Mouse (Mus musculus): Measurements from ENCODE around the gene Dazap2. TPM values are rescaled to one million over a fixed set of nuclear protein-coding genes. Genes with fewer than 3 reads are reported as not detected.

Gene Dazap2
- 100 to 1,000 TPM; 108 to 109 TPM for total RNA-seq (2021)
- long read RNA-seq, experiment 1, transcript Dazap2-201 (4 exons, 2,135 nt), result major isoform, 180 of 197 reads
- long read RNA-seq, experiment 1, partial matches to known transcripts, result 6 of 197 reads
- long read RNA-seq, experiment 1, other reads (novel, unspliced or antisense), result 9 of 197 reads
- long read RNA-seq, experiment 2, transcript Dazap2-201 (4 exons, 2,135 nt), result major isoform, 140 of 157 reads
- long read RNA-seq, experiment 2, partial matches to known transcripts, result 6 of 157 reads
- long read RNA-seq, experiment 2, other reads (novel, unspliced or antisense), result 11 of 157 reads

DNA sequence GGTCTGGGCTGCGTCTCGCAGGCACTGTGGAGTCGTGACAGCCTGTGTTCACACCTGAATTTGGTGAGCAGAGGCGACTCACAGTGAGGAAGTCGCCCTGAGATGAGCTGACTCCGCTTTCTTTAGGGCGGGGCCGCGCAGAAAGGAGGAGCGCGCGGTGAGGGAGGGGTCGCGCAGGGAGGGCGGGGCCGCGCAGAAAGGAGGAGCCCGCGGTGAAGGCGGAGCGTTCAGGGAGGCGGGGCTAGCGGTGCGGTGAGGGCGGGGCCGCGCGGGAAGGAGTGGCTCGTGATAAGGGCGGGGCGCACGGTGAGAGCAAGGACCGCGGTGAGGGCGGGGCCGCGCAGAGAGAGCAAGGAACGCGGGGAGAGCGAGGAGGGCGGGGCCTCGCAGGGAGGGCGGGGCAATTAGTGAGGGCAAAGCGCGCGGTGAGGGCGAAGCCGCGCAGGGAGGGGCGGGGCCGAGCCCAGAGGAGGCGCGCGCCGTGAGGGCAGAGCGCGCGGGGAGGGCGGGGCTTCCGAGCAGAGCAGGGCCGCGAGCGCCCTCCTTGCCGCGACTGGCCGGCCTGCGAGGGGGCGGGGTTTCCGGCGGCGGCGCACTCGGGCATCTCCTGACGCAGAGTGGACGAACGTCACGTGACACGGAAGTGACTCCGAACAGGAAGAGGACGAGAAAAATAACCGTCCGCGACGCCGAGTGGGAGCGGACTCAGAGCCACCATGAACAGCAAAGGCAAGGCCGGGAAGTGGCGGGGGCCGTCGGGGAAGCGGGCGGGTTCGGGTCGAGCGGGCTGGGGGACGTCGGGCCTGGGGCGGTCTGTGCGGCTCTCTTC lies at the start of gene Dazap2:
Dazap2 (plus strand) TSS at position 354 of the 829 bp plus-strand sequence.
- peak; percentile 7; the same call in 1 of the 2 replicates for TF ChIP-seq CTCF (IDR thresholded peaks at IDR 0.05)
- peak; percentile 97 to 98 for DNase-seq (ENCODE audit: extremely low spot score in 1 of 2, low spot score in 2 of 2)
- Histone ChIP-seq H3K27ac (peak within 1 kb of the TSS; percentile 99), H3K4me3 (peak within 1 kb of the TSS; percentile 72)
- intact Hi-C loops (cut with DNase I), result loop anchor here (5.0 to 10.0 kb wide), 4 partner anchors 63 to 313 kb away; partner anchors contain the start of genes Csrnp2, Mettl7a1 and Tfcp2

DNA sequence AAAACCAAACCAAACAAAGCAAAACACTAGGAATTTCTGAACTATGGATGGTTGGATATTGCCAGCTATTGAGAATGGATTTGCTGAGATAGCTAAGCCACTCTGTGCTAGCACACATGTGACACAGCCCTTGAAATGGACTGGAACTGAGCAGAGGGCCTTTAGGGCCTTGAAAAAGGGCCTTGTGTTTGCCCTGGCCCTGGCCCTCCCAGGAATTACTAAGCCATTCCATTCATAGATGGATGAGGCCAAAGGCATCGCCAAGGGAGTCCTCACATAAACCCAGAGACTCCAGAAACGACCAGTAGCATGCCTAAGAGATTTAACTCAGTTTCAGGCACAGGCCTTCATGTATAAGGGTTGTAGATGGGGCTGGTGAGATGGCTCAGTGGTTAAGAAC lies 48.6 kb upstream of the Dazap2 start:
- DNase-seq (ENCODE audit: extremely low spot score in 1 of 2, low spot score in 2 of 2), result no peak
- H3K4me3 ChIP-seq, result no peak overlapping the region
- TF ChIP-seq CTCF (IDR thresholded peaks at IDR 0.05), result no peak
- intact Hi-C loops (cut with DNase I), result no loop called here
- no peak overlapping the region for H3K27ac ChIP-seq

DNA sequence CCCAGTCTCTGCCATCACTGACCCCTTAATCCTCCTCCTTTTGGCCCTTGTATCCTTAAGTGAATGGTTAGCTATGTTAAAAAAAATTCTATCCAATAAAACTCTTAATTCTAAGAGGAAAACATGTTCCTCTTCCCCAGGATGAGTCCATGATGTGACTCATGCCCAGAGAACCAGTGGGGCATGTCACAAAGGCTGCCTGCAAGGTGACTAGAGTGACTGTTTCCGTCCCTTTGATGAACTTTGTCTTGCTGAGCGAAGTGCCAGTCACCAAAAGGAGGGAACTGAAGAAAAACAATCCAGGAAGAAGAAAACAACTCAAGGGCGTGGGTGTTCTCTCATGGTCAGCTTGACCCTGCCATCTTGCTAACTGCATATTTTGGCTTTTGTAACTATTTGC lies 45.9 kb upstream of the Dazap2 start:
- Histone ChIP-seq H3K4me3 (no peak overlapping the region), H3K27ac (no peak overlapping the region)
- intact Hi-C loops (cut with DNase I), result no loop called here
- TF ChIP-seq CTCF (IDR thresholded peaks at IDR 0.05), result no peak
- DNase-seq (ENCODE audit: extremely low spot score in 1 of 2, low spot score in 2 of 2), result no peak

DNA sequence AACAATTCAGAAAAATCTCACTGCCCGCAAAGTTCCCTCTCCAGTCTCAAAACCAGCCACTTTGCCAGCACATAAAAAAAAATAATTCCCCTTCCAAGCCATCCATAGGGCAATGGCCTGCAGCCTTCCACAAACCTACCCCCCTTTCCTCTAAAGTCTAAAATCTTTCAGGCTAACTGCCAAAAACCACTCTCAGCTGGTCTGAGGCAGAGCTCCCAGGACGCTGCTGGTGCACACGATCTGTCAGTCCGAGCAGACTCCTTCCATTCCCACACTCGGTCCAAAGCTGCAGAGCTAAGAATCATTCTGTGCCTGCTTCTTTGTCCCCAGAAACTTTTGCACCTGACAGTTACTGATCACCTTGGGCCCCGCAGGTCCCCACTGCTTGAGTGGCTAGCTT lies 41.2 kb upstream of the Dazap2 start:
- Histone ChIP-seq H3K27ac (no peak overlapping the region), H3K4me3 (no peak overlapping the region)
- intact Hi-C loops (cut with DNase I), result no loop called here
- TF ChIP-seq CTCF (IDR thresholded peaks at IDR 0.05), result no peak
- DNase-seq (ENCODE audit: extremely low spot score in 1 of 2, low spot score in 2 of 2), result no peak

DNA sequence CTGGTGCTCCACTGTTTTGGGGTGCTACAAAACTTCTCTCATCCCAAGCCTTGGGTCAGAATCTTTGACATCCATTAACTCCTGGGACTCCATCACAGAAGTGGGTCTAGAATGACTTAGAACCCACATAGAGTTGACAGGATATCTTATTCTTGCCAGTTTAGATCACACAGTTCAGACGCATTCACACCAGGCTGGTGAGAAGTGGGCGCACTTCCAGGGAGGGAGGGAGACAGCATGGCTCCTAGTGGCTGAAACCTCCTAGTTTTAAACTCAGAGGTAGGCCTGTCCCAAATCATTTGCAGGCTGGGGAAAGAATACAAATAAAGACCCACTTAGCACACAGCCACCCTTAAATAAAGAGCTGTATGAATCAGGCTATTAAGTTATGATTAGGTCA lies 40.8 kb upstream of the Dazap2 start:
- Histone ChIP-seq H3K4me3 (no peak overlapping the region), H3K27ac (no peak overlapping the region)
- no peak for DNase-seq (ENCODE audit: extremely low spot score in 1 of 2, low spot score in 2 of 2)
- intact Hi-C loops (cut with DNase I), result no loop called here
- TF ChIP-seq CTCF (IDR thresholded peaks at IDR 0.05), result no peak

DNA sequence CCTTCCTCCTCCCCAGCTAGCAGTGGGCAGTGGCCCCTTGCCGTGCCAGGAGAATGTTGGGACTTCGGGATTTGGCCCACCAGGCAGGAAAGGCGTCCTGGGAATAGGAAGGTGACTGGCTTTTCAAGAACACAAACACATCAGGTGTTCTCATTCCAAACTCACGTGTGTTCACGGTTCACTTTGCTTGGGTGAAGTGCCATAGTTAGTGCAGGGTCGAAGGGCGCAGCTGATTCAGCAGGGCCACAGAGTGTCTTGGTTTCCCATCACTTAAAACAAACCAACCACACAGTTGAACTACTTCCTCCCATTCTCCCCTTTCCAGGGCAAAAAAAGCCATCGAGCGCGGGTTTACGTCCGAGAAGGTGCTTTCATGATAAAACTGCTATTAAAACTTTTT lies 39.8 kb upstream of the Dazap2 start:
- TF ChIP-seq CTCF (IDR thresholded peaks at IDR 0.05), result no peak
- Histone ChIP-seq H3K27ac (no peak overlapping the region), H3K4me3 (no peak overlapping the region)
- intact Hi-C loops (cut with DNase I), result no loop called here
- DNase-seq (ENCODE audit: extremely low spot score in 1 of 2, low spot score in 2 of 2), result no peak

DNA sequence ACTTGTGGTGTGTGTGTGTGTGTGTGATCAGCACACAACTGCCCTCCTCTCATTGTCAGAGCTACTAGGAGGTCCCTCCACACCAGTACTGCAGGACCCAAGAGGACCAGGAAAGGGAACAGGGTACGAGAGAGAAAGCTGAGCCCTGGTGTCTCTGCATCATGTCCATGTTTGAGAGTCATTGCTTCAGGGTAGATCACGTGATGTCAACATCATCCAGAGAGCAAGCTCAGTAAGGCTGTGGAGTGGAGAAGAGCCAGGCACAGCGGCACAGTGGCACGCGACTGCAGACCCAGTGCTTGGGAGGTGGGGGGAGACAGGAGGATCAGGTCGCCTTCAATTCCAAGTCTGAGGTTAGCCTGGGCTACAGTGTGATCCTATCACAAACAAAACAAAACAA lies 38.8 kb upstream of the Dazap2 start:
- Histone ChIP-seq H3K27ac (no peak overlapping the region), H3K4me3 (no peak overlapping the region)
- DNase-seq (ENCODE audit: extremely low spot score in 1 of 2, low spot score in 2 of 2), result no peak
- no peak for TF ChIP-seq CTCF (IDR thresholded peaks at IDR 0.05)
- intact Hi-C loops (cut with DNase I), result no loop called here

DNA sequence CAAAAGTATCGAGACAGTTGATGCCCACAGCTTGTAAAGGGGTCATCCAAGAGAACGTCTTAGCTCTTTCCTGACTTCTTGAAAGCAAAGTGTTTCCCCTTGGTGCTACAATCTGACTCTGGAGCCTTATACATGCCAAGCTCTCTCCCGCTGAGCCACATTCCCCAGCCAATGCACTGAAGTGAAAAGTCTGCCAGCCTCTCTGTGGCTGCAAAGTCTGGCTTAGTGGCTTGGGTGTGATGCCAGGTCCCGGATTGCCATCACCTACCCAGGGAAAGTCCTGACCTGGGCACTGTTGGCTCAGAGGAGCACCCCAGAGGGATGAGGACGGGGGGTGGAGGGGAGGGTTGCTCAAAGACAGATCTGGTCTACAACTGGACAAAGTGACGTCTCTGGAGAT lies 38.3 kb upstream of the Dazap2 start:
- no peak overlapping the region for H3K4me3 ChIP-seq
- intact Hi-C loops (cut with DNase I), result no loop called here
- DNase-seq (ENCODE audit: extremely low spot score in 1 of 2, low spot score in 2 of 2), result no peak
- no peak for TF ChIP-seq CTCF (IDR thresholded peaks at IDR 0.05)
- no peak overlapping the region for H3K27ac ChIP-seq

DNA sequence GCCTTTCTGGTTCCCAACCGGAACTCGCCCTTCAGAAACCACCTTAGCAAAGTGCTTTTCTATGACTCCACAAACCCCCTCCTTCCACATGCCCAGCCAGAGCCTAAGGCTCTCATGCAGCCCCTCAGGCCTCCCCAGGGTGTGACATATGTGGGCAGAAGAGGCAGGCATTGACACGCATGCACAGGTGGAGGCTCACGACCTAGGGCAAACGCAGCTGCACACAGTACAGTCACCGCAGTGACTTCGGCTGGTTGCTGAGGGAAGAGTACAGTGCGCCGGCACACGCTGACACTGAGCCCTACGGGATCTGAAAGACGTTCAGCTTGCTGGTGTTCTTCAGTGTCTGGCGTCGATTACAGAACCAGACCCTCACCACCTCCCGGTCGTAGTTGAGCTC lies 37.2 kb upstream of the Dazap2 start:
- DNase-seq (ENCODE audit: extremely low spot score in 1 of 2, low spot score in 2 of 2), result no peak
- Histone ChIP-seq H3K27ac (no peak overlapping the region), H3K4me3 (no peak overlapping the region)
- intact Hi-C loops (cut with DNase I), result no loop called here
- no peak for TF ChIP-seq CTCF (IDR thresholded peaks at IDR 0.05)

DNA sequence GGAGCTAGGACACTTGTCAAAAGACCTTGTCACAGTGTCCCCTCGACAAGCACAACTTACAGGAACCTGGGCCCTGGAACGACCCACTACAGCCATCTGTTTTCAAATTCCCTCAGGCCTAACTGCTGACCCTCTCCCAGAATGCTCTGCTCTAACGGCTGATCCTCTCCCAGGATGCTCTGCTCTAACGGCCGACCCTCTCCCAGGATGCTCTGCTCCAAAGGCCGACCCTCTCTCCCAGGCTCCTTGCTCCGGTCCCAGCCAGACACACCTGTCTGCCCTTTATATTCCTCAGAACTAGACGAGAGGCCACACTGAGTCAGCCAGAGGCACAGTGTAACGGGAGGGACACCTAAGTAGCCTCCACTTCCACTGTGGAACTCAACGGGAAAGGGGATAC lies 35.0 kb upstream of the Dazap2 start:
- Histone ChIP-seq H3K27ac (no peak overlapping the region), H3K4me3 (no peak overlapping the region)
- intact Hi-C loops (cut with DNase I), result no loop called here
- no peak for DNase-seq (ENCODE audit: extremely low spot score in 1 of 2, low spot score in 2 of 2)
- no peak for TF ChIP-seq CTCF (IDR thresholded peaks at IDR 0.05)

DNA sequence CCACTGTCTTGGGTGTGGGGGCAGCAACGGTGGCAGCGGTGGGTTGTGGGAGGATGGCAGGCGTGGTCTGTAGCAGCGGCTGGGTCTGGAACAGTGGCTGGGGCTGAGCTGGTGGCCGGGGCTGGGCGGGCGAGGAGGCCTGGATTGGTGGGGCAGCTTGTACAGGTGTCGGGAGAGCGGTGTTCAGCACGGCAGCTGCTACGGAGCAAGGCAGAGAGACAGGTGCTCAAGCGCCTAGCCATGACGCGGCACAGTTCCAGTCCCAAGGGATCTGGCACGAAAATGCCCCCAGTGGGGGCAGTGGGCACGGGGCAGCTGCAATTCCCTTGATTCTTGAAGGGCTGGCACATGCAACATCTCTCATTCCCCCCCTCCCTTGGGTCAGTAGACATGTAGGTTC lies 29.2 kb upstream of the Dazap2 start:
- Histone ChIP-seq H3K4me3 (no peak overlapping the region), H3K27ac (no peak overlapping the region)
- DNase-seq (ENCODE audit: extremely low spot score in 1 of 2, low spot score in 2 of 2), result no peak
- no peak for TF ChIP-seq CTCF (IDR thresholded peaks at IDR 0.05)
- intact Hi-C loops (cut with DNase I), result no loop called here

DNA sequence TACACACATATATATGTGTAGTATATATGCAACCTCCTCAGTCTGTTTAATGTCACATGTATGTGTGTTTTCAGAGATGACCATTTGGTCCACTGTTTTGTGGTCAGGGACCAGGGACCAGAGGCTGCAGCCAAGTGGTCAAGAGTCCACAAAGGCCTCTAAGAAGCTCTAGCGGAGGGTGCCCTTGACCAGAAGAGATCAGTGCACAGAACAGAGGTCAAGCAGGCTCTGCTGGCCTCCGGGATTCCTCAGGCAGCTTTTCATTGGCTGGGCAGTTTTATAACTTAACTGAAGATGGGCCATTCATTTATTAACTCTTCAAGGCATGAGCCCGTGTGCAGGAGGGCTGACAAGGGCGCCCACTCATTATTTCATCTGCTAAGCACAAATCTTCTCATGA lies 28.0 kb upstream of the Dazap2 start:
- Histone ChIP-seq H3K4me3 (no peak overlapping the region), H3K27ac (no peak overlapping the region)
- intact Hi-C loops (cut with DNase I), result no loop called here
- no peak for DNase-seq (ENCODE audit: extremely low spot score in 1 of 2, low spot score in 2 of 2)
- TF ChIP-seq CTCF (IDR thresholded peaks at IDR 0.05), result no peak

Data from left cerebral cortex, adult 2 months (tissue).